Mouse (Mus musculus): ENCODE measurements around the gene Lmod3. TPM values are rescaled to one million over a fixed set of nuclear protein-coding genes. Genes with fewer than 3 reads are reported as not detected.

Lmod3 gene
- total RNA-seq (2014; rRNA removed) (0.21 TPM in 1 of 2 replicates, not detected in the other), polyA plus RNA-seq (2015; fragmentation: Nextera tagmentation; extraction: Ambion mirVana) (not detected in 2 replicates)

DNA sequence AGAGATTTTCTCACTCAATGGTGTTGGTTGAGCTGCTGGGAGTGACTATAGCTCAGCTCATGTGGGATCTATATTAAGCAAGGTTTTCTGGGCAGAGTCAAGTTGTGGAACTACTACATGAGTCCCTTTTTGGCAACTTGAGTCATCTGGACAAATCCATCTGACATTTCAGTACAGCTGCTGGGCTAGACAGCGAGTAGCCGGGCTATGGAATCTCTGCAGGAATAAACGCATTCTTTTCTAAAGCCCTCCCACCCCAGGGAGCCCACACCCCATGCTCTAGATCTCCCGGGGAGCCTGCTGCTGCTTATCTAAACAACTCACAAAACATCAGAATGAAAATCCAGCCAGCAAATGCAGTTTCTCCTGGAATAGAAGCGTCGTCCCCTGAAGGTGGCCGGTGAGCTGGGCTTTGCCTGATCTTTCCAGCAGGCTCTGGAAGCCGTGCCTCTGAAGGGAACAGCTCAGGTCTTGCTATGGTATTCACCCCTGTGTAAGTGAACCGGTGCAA lies at the start of gene Lmod3:
Gene Lmod3 (minus strand): TSS at position 49 of the 511 bp plus-strand sequence.
- Histone ChIP-seq H3K4me1 (ENCODE audit: insufficient read depth, low read length) (no peaks in the 10 kb centered on the region), H3K36me3 (ENCODE audit: insufficient read depth, low read length) (no peaks in the 10 kb centered on the region), H3K9ac (replicated peaks; ENCODE audit: low read length) (no peak within 1 kb of the TSS), H3K4me2 (ENCODE audit: low read depth, low read length) (no peak within 1 kb of the TSS), H3K27ac (no peak within 1 kb of the TSS), H3K27me3 (ENCODE audit: insufficient read depth, low read length) (no peaks in the 10 kb centered on the region), H3K4me3 (ENCODE audit: low read length) (no peak within 1 kb of the TSS), H3K9me3 (ENCODE audit: low read length) (no peaks in the 10 kb centered on the region)
- ATAC-seq (no peak), DNase-seq (ENCODE audit: low spot score) (no peak)
- TF ChIP-seq CTCF (IDR thresholded peaks at IDR 0.05; ENCODE audit: low read depth), result no peak
- 33% methylated on average over 9 of the region's 9 CpGs for WGBS

GRCm38 (mm10) chr6:97302303-97302702 lies 49.7 kb upstream of the Lmod3 start:
- H3K9ac ChIP-seq (replicated peaks; ENCODE audit: low read length), result no peak overlapping the region
- no peak overlapping the region for H3K4me3 ChIP-seq (ENCODE audit: low read length)
- H3K4me1 ChIP-seq (ENCODE audit: insufficient read depth, low read length), result peaks cover 4% of the 10 kb centered on the region; the same call in 1 of the 2 replicates
- no peak for TF ChIP-seq CTCF (IDR thresholded peaks at IDR 0.05; ENCODE audit: low read depth)
- H3K27me3 ChIP-seq (ENCODE audit: insufficient read depth, low read length), result no peaks in the 10 kb centered on the region
- H3K4me2 ChIP-seq (ENCODE audit: low read depth, low read length), result no peak overlapping the region
- DNase-seq (ENCODE audit: low spot score) (no peak), ATAC-seq (no peak)
- no peaks in the 10 kb centered on the region for H3K9me3 ChIP-seq (ENCODE audit: low read length)
- H3K27ac ChIP-seq, result no peak overlapping the region
- no peaks in the 10 kb centered on the region; the same call in 1 of the 2 replicates for H3K36me3 ChIP-seq (ENCODE audit: insufficient read depth, low read length)
- WGBS, result 78% methylated on average over 7 of the region's 7 CpGs

DNA sequence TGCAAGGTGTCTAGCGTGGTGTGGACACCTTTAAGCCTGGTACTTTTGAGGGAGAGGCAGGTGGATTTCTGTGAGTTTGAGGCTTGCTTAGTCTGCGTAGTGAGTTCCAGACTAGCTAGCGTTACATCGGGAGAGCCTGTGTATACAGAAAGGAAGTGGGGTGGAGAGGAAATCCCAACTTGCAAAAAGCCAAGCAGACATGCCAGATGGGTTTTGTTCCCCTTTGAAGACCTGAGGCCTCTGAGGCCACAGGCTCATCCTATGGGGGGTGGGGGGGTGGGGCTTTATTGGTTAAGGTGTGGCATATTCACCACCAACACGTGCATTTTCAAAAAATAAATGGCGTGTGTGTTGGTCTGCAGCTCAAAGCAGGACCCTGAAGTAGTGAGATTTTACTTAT lies 48.1 kb upstream of the Lmod3 start:
- H3K27me3 ChIP-seq (ENCODE audit: insufficient read depth, low read length), result no peaks in the 10 kb centered on the region
- H3K27ac ChIP-seq, result no peak overlapping the region
- peaks cover 4% of the 10 kb centered on the region; the same call in 1 of the 2 replicates for H3K4me1 ChIP-seq (ENCODE audit: insufficient read depth, low read length)
- no peak for TF ChIP-seq CTCF (IDR thresholded peaks at IDR 0.05; ENCODE audit: low read depth)
- no peak overlapping the region for H3K4me3 ChIP-seq (ENCODE audit: low read length)
- H3K4me2 ChIP-seq (ENCODE audit: low read depth, low read length), result no peak overlapping the region
- H3K9me3 ChIP-seq (ENCODE audit: low read length), result no peaks in the 10 kb centered on the region
- H3K36me3 ChIP-seq (ENCODE audit: insufficient read depth, low read length), result peaks cover 5% of the 10 kb centered on the region
- no peak overlapping the region for H3K9ac ChIP-seq (replicated peaks; ENCODE audit: low read length)
- ATAC-seq (no peak), DNase-seq (ENCODE audit: low spot score) (no peak)
- WGBS, result 91% methylated on average over 6 of the region's 6 CpGs

DNA sequence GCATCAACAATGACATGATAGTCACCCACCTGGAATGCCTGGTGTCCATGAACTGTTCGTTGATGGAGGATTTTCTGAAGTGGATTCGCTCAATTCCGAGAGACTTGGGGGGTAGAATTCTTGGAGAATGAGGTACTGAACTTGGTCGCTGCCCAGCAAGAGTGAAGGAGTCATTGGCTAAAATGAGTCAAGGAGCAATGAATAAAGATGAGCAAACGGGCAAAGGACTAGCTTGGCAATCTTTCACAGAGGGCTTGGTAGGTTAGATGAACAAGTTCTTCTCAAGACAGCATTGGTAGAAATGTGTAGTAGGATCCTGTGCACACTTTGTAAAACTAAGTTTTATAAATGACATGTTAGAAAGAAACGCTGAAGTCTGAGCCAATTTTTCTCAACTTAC lies 47.6 kb upstream of the Lmod3 start:
- WGBS, result 96% methylated on average over 6 of the region's 6 CpGs
- ATAC-seq (no peak), DNase-seq (ENCODE audit: low spot score) (no peak)
- H3K27ac ChIP-seq, result no peak overlapping the region
- peaks cover 4% of the 10 kb centered on the region; the same call in 1 of the 2 replicates for H3K4me1 ChIP-seq (ENCODE audit: insufficient read depth, low read length)
- no peaks in the 10 kb centered on the region for H3K27me3 ChIP-seq (ENCODE audit: insufficient read depth, low read length)
- H3K9ac ChIP-seq (replicated peaks; ENCODE audit: low read length), result no peak overlapping the region
- peaks cover 10% of the 10 kb centered on the region for H3K36me3 ChIP-seq (ENCODE audit: insufficient read depth, low read length)
- no peaks in the 10 kb centered on the region for H3K9me3 ChIP-seq (ENCODE audit: low read length)
- H3K4me3 ChIP-seq (ENCODE audit: low read length), result no peak overlapping the region
- no peak for TF ChIP-seq CTCF (IDR thresholded peaks at IDR 0.05; ENCODE audit: low read depth)
- H3K4me2 ChIP-seq (ENCODE audit: low read depth, low read length), result no peak overlapping the region

- Histone ChIP-seq H3K9ac (replicated peaks; ENCODE audit: low read length) (no peak overlapping the region), H3K27me3 (ENCODE audit: insufficient read depth, low read length) (no peaks in the 10 kb centered on the region), H3K4me2 (ENCODE audit: low read depth, low read length) (no peak overlapping the region), H3K4me3 (ENCODE audit: low read length) (no peak overlapping the region), H3K36me3 (ENCODE audit: insufficient read depth, low read length) (peaks cover 11% of the 10 kb centered on the region), H3K27ac (no peak overlapping the region), H3K9me3 (ENCODE audit: low read length) (no peaks in the 10 kb centered on the region), H3K4me1 (ENCODE audit: insufficient read depth, low read length) (no peaks in the 10 kb centered on the region)
- TF ChIP-seq CTCF (IDR thresholded peaks at IDR 0.05; ENCODE audit: low read depth), result no peak
- DNase-seq (ENCODE audit: low spot score) (no peak), ATAC-seq (no peak)
- WGBS, result 84% methylated on average over 3 of the region's 3 CpGs
Measured at GRCm38 (mm10) chr6:97297151-97297550, 44.6 kb upstream of the Lmod3 start.

DNA sequence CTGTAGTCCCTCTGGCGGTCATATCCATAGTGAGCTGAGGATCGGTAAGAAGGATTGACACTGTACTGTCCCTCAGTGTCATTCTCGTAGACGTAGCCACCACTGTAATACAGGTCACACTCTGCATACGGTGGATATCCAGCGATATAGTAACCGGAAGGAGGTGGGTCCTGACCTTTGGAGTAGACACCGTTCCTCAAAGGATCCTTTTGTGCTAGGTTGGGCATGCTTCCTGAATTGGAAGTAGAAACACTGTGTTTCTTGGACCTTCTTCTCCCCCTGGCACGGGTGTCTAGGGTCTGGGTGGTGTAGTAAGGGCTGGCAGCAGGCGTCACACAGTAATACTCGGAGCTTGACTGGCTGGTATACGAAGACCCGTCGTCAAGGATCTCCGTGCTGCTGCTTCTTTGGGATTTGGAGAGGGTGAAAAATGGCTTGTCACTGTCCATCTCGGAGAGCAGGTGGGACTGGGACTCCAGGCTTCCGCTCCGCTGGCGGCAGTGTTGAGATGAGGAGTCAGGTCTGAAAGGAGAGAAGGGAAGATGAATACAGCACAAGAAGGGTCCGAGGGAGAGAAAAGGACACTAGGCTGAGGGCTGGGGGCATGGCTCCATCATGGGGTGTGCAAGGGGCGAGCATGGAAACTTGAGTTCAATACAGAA lies 43.4 kb upstream of the Lmod3 start:
- Histone ChIP-seq H3K9me3 (ENCODE audit: low read length) (no peaks in the 10 kb centered on the region), H3K4me2 (ENCODE audit: low read depth, low read length) (no peak overlapping the region), H3K27ac (no peak overlapping the region), H3K4me3 (ENCODE audit: low read length) (no peak overlapping the region), H3K27me3 (ENCODE audit: insufficient read depth, low read length) (no peaks in the 10 kb centered on the region), H3K36me3 (ENCODE audit: insufficient read depth, low read length) (peaks cover 11% of the 10 kb centered on the region), H3K4me1 (ENCODE audit: insufficient read depth, low read length) (no peaks in the 10 kb centered on the region), H3K9ac (replicated peaks; ENCODE audit: low read length) (no peak overlapping the region)
- WGBS, result 93% methylated on average over 21 of the region's 21 CpGs
- ATAC-seq (no peak), DNase-seq (ENCODE audit: low spot score) (no peak)
- TF ChIP-seq CTCF (IDR thresholded peaks at IDR 0.05; ENCODE audit: low read depth), result no peak

DNA sequence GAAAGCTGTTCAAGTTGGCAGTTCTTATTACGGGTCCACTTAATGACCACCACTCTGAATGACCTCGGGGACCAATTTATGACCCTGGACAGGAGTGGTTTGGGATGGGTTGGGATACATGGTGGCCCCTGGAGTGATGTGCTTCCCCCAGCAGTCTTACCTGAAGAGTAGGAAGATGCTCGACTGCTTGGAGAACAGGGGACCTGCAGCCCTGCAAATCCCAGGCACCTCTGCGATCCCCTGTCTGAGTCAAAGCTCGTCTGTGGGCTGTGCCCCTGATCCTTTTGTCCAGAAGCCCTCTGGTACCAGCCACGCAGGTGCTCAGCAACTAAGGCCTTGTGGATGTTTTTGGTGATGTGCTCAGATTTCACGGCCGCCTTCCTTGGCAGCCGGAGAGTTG lies 42.9 kb upstream of the Lmod3 start:
- no peak overlapping the region for H3K27ac ChIP-seq
- WGBS, result 93% methylated on average over 9 of the region's 9 CpGs
- H3K27me3 ChIP-seq (ENCODE audit: insufficient read depth, low read length), result no peaks in the 10 kb centered on the region
- DNase-seq (ENCODE audit: low spot score) (no peak), ATAC-seq (no peak)
- H3K4me1 ChIP-seq (ENCODE audit: insufficient read depth, low read length), result no peaks in the 10 kb centered on the region
- H3K9ac ChIP-seq (replicated peaks; ENCODE audit: low read length), result no peak overlapping the region
- H3K4me2 ChIP-seq (ENCODE audit: low read depth, low read length), result no peak overlapping the region
- TF ChIP-seq CTCF (IDR thresholded peaks at IDR 0.05; ENCODE audit: low read depth), result no peak
- no peaks in the 10 kb centered on the region for H3K9me3 ChIP-seq (ENCODE audit: low read length)
- H3K36me3 ChIP-seq (ENCODE audit: insufficient read depth, low read length), result peaks cover 11% of the 10 kb centered on the region
- no peak overlapping the region for H3K4me3 ChIP-seq (ENCODE audit: low read length)

Measured in hindbrain, postnatal 0 days (tissue).